Mouse (Mus musculus) cerebellum, postnatal 14 days (tissue): ENCODE results near the gene Mrap.

Experiments used
- DNase-seq, 2 experiments: peaks; one replicate each; pipeline ENCODE4 v3.0.0; 2021; ENCODE audit warnings: mixed read lengths in 2 of 2

The Mrap gene

DNA sequence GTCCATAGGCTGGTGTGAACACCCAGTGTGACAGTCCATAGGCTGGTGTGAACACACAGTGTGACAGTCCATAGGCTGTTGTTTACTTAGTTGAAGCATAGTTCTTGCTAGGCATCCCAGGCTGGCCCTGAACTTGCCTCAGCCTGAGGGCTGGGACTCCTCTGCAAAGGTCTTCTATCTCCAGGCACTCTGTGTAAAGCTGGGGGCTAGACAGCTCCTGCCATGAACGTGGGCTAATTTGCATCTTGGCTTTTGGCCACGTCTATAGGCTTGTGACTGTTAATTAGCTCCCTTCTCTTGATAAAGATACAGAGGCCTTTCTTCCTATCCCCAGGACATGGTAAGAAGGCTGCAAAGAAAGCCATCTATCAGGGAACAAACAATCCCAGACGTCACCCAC is 21.3 kb downstream of the Mrap start:
- no peak for DNase-seq

DNA sequence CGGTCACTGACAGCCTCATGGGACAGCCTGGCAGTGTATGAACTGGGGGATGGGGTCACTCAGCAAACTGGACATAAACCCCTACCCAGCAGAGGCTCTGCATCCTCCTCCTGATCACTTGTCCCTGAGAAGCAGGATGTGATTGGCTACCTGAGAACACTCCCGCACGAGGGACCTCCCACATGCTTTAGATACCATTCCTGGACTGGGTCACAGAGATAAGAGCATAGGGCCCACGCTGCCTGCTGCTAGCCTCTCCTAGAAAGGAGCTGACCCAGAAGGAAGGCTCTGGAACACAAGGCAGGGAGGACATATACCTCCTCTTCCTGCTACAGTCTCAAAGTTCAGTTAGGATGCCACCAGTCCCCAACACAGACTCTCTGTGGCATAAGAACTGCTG is 22.5 kb downstream of the Mrap start:
- DNase-seq: no peak

DNA sequence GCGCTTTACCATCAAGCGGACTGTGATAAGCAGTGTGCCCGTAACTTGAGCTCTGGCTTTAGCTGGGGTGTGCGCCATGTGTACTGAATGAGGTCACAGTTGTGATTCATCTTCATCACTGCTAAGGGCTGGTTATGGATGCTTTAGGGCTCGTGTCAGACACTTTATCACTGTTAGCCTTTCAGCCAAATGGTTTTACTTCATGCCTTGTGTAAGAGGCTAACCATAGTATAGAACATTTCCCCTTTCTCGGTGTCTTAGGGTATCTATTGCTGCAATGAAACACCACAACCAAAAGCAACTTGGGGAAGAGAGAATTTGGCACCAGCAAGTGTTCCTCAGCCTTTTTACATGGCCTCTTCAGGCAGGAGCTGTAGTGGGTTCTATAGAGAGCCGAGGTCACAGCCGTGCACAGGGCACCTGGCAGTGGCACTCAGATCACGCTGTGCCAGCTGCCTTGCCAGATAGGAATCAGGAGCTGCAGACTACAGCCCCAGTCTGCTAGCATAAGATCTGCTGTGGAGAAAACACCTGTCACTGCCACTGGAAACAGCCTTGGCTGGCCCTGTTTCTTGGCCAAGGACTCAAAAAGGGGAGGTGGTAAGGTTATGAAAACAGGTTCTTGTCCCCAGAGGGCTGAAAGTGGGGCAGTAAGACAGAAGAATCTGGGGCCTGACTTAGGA is 27.3 kb downstream of the Mrap start:
- DNase-seq: no peak

DNA sequence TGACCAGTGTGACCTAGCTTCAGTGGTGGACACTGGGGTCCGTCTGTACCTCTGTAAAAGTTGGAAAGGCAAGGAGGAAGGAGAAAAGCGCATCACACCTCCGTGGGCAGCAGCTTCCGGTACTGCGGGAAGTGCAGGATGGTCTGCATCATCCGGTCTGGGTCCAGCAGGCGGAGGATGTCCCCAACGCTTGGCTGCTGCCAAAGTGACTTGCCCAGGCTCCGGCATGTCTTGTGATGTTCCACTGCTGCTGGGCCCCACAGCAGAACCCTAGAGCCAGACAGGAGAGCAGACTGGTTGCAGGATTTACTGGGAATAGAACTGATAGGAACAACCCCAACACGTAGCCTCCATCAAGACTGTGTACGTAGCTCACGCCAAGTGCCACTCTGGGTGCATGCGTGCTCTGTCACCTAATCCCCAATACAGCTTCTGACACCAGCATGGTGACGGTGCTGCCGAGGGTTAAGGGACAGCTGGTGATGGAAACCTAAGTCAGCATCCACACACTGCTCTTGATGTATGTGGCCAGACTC is 29.0 kb downstream of the Mrap start:
- DNase-seq: no peak

DNA sequence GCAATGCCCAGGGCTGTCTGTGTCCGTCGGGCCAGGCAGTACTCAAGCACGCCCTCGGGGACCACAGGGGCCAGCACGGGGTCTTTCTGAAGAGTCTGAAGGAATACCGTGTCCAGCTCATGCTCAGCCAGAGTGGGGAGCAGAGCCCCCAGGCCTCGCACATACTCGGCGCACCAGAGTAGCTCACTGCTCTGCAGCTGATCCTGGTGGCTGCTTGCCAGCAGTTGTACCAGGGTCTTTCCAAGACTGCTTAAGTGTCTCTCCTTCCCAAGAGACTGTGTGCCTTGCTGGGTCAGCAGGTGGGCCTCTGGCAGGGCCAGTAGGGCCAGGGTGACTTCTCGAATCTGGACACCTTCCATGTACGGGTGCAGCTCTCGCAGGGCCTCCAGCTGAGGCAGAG is 36.2 kb downstream of the Mrap start:
- peak; percentile 36 to 46 for DNase-seq

DNA sequence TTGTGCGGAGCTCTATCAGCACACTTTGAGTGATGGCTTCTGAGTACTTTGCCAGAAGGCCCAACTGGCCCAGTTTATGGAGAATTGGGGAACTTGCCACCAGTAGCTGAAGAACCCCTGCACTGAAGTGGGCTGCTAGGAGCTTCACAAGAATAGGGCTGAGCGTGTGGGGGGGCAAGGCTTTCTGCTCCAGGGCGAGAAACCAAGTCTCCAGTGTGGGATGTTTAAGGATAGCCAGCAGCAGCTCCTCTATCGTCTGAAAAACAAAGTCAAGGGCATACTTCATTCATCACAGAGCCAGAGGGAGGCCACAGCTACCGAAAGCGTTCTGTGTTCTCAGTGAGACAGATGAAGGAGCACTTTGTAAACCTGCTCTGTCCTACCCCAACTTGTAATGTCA is 36.6 kb downstream of the Mrap start:
- DNase-seq: no peak

DNA sequence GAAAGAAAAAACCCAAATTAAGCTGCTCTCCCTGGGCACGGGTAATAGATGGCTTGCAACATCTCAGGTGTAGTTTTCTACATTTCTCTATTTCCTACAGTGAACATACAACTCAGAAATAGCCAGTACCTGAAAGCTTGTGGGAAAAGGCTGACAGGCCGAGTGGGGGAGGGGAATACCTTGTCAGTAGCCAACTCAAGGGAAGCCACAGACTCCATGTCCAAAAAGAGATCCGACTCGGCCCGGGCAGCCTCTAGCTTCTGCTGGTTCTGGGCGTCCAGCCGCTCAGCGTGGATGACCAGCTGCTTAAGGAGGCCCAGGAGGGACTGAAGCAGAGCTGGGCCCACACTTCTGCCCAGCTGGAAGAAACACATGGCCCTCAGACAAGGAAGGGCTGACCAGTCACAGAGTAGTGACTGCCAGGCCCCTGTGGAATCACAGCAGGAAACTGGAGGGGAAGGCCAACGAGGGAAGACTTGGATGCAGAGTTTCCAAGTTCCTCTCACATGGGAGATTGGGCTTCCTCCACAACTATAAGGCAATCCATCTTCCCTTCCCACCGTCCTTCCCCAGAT is 38.0 kb downstream of the Mrap start:
- DNase-seq: peak; percentile 46 to 61

DNA sequence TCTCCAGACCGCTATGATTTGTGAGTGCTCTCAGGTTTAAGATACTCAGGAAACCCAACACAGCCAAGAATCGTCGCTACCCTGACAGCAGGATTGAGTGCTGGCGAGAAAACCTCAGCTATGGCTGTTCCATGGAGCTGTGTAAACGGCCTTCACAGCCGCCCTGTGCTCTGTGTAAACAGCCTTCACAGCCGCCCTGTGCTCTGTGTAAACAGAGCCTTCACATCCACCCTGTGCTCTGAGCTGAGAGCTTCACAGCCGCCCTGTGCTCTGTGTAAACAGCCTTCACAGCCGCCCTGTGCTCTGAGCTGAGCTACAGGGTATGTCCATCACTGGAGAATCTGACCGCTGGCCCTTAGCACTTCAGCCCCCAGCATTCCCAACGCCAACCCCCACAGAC is 41.8 kb downstream of the Mrap start:
- no peak for DNase-seq

DNA sequence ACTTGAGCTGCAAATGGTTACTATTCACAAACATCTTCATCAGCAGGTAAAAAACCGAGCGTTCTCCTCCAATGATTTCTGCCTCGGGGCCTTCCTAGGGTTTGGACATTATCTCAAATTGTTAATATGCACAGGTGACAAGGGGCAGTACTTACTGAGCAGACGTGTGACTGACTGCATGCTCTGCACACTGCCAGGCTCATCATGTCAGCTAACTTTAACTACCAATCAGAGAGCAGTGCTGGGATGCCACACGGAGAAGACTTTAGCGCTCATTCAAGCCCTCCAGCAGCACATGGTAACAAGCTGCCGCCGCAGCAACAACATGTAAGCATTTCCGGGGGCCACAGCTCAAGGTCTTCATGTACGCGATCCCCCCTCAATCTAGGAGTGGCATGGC is 45.3 kb downstream of the Mrap start:
- no peak for DNase-seq

DNA sequence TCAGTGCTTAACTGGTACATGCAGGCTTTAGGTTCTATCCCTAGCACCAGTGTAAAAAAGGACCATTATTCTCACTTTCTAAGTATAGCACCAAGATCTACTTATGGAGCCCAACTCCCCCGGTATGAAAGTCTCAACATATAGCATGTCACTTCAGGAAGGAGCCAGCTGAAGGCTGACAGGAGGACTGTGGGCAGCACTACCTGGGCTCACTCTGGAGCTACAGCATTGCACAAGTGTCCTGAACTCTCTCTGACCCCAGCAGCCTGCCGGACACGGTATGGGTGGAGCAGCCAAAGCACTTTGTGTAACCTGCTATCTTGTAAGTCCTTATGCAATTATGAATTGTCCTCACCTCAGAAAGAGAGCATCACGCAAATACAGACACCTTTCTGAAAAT is 47.2 kb downstream of the Mrap start:
- no peak for DNase-seq

DNA sequence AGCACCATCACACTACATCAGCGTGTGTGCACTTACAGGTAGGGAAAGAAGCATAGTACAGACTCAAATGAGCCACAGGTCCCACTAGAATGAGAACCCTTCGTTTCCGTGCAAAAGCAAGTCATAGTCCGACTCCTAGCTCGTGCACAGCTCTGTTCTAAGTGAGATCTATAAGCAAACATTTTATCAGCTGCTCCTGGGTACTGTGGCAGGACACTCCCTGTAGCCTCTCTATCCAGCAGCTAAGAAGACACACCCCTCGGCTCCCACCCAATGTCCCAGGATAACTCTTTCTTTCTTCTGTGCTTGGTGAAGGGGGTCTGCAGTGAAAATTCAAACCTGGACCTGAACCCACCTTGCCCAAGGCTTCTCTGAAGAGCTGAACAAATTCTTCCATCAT is 50.6 kb downstream of the Mrap start:
- no peak for DNase-seq

DNA sequence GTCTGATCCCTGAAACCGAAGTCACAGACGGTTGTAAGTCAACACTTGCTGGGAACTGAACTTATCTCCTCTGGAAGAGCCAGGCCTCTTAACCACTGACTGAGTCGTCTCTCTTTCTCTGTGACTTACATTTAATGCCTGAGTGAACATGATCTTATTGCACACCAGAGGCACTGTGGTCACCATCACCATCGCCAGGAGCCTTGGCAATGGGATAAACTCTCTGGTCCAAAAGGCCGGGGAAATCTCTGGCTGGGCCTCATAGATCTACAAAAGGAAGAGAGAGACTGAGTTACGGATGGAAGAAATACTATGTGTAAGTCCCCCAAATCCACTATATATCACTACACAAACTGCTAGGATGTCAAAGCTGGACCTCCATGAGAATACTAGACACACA is 52.9 kb downstream of the Mrap start:
- DNase-seq: peak; percentile 26 to 63

DNA sequence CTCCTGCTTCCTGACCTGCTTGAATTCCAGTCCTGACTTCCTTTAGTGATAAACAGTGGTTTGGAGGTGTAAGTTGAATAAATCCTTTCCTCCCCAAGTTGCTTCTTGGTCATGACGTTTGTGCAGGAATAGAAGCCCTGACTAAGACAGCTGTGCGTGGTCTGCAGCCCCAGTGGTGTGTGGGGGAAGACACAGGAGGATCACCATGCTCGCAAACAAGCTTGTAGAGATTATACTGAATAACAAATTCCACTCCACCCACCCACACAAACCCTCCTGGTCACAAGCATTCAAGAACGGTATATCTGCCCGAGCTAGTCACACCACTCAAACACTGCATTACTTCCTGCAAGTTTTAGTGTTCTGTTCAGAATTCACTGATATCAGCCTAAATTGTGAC is 54.1 kb downstream of the Mrap start:
- DNase-seq: no peak

DNA sequence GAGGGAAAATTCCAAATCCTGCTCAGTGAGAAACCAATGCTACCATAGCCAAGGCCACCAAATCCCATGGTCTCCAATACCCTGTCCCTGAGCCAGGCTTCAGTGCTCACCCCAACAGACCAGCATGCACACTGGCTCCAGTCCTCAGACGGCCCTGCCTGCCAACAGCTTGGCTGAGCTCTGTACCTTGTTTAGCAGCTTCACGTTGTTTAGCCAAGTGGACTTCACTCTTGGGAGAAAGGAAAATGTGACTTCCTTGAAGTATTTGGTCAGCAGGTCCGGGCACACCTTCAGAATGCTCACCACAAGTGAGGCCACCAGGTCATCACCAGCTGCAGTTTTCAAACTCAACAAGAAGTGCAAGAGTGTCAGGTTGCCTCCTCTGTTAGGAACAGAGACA is 54.5 kb downstream of the Mrap start:
- peak; percentile 71 to 75 for DNase-seq

DNA sequence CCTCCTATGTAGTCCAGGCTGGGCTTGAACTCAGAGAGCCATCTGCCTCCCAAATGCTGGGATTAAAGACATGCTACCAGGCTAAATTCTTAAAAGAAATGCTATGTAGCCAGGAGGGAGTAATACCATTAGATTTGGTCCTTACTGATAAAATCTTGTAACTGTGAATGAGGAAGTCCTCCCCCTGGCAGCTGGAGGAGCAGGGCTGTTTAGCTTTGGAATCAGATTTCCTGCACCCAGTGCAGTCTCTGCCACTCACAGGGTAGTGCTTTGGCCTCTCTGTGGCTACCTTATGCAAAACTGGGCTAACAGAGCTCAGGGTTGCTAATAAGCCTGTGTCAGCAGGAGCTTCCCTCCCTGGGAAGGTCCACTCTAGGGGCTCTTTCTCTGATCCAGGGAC is 56.7 kb downstream of the Mrap start:
- DNase-seq: no peak

DNA sequence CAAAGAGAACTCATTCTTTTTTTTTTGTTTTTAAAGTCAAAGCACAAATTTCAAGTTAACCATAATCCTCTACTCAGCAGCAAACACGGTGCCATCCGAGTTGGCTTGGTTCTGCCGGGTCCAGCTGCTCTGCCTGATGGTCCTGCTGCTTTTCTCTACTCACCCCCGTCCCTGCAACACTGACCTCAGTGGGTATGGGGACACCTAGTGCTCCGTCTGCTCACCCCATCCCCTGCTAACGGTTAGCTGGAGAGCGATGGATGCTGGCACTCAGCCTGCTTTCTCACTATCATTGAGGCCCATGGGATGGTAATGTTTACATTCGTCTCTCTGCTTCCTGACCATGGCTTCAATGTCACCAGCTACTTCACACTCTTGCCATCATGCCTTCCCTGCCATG is 60.4 kb downstream of the Mrap start:
- peak; percentile 44 to 46 for DNase-seq

DNA sequence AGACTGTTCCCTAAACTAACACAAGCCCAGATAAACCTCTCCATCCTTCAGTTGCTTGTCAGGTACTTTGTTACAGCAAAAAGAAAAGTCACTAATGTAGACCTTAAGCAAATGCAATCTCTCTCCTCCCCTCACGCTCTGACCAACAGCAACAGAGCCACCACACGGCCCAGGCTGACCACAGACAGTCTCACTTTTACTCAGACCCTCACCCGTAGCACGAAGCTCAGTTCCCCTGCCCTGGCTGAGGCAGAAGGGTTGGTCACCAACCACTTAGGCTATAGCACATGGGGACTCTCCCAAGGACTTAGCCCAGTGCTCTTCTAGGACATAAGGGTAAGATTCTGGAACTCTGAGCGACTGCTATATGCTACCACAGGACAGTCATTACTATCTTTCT is 60.8 kb downstream of the Mrap start:
- no peak for DNase-seq
